Mouse (Mus musculus): ENCODE results near the gene 1700023F06Rik.

DNA sequence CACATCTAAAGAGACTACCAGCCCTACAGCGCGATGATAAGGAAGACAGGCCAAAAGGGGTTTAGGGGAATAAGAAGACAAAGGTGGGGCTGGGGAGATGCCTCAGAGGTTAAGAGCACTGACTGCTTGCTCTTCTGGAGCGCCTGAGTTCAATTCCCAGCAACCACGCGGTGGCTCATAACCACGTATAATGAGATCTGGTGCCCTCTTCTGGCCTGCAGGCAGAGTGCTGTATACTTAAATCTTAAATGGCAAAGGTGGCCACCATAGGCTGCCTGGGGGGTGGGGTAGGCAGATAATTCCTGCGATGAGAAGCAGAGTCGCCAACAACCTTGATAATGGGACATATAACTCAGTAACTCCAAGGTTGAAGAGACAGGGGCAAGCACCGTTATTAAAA lies 29.4 kb upstream of the 1700023F06Rik start:
- TF ChIP-seq CTCF (IDR thresholded peaks at IDR 0.05; ENCODE audit: low read depth, low read length) (no peak), GATA1 (IDR thresholded peaks at IDR 0.05; ENCODE audit: borderline replicate concordance, low read length) (no peak)
